Mouse (Mus musculus): ENCODE measurements around the gene Aldh3a2.
"Not testable (repeated sequence)": the region's sequence is repeated elsewhere in the genome, so short reads cannot be mapped to it uniquely, and the experiment has no call there.

Gene Aldh3a2

DNA sequence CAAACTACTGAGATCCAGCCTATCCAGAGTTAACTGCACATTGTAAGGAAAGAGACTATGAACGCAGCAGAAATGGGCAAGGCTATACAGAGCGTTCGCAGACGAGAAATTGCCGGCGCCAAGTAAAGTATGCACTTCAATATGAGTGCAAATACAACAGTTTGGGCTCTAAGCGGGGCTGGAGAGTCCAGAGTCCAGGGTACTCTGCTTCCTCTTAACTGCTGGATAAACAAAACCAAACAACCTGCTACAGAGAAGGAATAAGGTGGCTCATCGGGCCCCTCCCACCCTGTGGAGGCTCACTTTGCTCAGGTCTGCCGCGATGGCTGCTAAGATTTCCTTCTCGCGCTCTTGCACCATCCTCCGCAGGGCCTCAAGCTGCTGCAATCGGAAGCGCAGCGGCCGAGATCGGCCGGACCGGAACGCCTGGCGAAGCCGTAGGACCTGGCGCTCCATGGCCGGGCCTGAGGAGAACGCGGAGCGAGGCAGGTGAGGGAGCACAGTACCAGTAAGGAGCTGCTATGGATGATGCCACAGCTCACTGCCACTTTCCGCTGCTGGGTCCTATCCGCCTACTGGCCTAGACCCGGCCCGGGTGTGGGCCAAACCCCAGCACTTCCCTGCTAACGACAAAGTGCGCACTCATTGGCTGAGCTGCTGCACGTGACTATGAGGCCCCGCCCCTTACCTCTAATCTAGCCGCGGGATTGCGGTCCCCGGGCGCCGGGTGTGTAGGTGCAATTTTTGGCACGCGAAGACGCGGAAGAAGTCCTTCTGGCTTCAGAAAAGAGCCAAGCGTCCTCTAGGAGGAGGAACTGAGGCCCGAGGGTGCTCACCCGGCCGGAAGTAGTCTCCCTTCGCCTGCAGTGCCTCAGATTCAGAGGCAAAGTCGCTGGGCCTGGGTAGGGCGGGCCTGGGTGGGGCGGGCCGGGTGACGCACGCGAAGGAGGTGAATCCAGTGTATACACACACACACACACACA lies at the start of gene Aldh3a2:
Aldh3a2 (minus strand) TSS at position 914 of the 983 bp plus-strand sequence.
- peak; percentile 98 for DNase-seq

DNA sequence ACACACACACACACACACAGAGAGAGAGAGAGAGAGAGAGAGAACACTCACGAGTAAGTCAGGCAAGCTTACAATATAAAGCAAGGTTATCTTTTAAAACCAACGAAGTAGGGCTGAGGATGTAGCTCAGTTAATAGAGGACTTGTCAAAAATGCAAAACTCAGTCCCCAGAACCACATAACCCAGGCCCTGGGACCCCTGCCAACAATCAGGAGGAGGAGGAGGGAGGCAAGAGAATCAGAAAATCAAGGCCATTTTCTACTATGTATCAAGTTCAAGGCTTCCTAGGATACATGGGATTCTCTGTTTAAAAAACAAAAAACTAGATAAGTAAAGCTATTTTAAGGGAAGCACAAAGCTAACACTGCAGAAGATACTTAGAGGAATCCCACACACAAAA lies 49.6 kb upstream of the Aldh3a2 start:
- no peak for DNase-seq

- no peak for DNase-seq
Observed at GRCm38 (mm10) chr11:61310321-61310720, 43.1 kb upstream of the Aldh3a2 start.

GRCm38 (mm10) chr11:61309831-61310230 lies 42.6 kb upstream of the Aldh3a2 start:
- no peak for DNase-seq

- DNase-seq: no peak
Observed at GRCm38 (mm10) chr11:61307795-61308194, 40.5 kb upstream of the Aldh3a2 start.

DNA sequence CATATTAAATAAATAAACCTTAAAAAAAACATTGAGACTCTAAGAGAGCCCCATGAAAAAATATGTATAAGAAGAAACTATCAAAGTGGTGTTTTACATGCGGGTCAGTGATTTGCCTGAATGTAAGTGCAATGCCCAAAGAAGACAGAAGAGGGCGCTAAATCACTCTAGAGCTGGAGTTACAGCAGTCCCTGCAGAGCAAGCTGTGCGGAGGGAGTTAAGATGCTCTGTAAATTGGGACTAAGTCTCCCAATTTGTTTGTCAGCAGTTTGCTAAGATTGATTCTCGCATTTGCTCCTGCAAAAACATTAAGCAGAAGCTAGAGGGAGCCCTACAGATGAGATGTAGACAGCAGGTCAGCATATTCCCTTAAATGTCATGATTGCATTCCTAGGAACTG lies 38.1 kb upstream of the Aldh3a2 start:
- DNase-seq: peak; percentile 62

DNA sequence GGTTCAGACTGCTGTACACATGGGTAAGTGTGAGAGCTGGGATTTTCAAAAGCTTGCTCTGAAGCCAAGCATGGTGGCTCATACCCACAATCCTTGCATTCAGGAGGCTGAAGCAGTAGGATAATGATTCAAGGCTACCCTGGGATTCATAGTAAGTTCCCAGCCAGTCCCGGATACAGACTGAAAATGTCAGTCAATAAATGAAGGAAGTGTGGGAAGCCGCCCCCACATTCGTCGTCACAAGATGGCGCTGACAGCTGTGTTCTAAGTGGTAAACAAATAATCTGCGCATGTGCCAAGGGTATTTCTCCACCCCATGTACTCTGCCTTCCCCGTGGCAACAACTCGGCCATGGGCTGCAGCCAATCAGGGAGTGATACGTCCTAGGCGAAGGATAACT lies 37.3 kb upstream of the Aldh3a2 start:
- DNase-seq: not testable (repeated sequence)

DNA sequence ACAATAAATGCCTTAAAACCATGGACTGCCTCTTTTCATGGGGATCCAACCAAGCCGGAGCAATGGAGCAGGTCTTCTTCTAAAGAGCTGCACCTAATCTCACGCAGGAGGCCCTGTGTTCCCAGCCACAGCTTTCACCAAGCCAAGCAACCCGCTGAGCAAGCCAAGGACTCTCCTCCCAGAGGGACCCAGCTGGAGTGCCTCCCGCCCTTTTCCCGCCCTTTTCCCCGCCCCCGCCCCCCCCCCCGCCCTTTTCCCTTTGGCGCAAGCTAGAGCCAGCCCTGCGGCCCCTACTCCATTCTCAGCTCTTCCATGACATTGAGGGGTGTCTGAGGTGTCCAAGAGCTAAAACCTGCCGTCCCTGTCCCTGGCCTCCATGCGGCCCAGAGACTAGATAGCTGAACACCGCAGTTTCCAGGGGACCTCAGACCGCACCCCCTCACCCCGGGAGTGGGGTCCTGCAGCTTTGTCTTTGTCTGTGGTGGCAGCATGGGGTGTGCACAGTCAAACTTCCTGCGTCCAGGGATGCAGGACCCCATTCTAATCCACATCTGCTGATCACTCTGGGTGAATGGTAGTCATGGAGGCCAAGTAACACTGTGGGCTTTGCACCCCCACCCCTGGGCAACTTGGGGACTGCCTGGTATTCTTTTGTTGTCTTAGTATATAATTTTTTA lies 33.6 kb upstream of the Aldh3a2 start:
- peak; percentile 34 for DNase-seq

DNA sequence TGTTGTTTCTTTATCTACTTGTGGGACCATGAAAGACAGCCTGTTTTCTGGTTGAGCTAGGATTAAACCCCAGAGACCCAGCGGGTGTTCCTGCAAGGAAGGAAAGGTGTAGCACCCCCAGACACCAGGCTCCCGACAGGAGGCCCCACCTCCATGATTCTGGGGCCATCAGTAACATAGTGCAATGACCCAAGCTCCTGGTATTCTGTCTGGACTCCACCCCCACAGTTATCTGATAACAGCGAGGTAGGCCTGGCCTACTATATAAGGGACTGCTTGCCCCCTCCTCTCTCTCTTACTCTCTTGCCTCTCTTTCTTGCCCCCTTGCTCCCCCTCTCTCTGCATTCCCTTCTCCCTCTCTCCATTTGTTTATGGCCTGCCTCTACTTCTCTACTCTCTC lies 32.9 kb upstream of the Aldh3a2 start:
- no peak for DNase-seq

DNA sequence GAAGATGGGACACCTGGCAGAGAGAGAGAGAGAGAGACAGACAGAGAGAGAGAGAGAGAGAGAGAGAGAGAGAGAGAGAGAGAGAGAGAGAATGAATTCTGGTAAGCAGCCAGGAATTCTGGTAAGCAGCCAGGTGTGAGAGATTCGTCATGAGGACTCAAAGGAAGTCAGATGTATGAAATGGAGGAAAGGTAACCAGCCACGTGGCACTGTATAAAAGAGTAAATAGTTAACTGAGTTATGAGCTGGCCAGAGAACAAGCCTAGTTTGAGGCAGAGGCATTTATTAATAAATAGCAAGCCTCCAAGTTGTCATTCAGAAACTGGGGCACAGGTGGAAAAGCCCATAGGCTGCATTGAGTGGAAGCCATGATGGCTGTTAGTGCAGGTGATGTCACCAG lies 30.6 kb upstream of the Aldh3a2 start:
- DNase-seq: no peak

DNA sequence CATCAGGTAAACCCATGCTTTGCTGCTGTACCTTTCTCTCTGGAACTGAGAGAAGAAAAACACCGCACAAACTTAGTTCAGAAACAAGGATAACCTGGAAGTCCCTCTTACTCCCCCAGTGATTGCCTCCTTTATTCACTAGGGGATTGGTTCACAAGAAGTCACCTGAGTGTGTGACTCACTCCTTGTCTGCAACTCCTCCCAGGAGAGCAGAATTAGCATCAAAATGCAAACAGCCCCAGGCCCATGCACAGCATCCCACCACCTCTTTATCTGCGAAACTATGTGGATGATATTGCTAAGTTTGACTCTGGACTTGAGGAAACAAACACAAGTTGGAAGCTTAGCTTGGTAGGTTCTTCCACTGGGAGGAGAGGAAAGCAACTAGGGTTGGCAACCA lies 30.1 kb upstream of the Aldh3a2 start:
- DNase-seq: no peak

DNA sequence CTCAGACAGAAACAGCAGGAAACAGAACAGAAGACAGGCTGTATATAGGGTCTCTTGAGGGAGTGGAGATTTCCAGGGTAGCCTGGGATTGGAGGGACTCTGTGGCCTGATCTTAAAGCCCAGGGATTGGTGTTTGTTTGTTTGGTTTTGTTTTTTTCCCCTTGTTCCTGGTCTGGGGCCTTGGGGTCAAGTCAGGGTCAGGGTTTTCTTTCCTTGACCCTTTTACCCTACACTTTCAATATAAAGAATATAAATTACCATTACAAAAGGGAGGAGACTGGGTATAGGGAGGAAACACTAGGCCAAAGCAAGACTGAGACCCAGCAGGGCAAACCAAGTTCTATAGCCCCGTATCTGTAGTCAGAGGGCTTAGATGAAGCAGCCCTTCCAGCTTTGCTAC lies 29.3 kb upstream of the Aldh3a2 start:
- DNase-seq: no peak

DNA sequence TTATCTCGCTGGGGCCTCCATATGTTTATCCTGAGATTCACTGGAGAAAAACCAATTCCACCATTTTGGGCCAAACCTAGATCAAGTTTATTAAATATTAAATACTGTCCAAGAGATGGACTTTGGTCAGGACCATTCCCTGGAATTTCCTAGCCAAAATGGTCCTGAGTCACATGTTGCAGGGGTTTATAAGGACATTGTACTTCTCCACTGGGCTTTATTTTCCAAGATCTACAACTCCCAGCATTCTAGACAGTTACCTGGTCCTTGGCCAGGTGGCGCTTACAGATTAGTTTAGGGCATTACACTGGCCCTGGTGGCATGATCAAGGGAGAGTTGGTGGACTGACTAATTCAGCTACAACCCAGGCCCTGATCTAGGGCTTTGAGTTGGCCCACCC lies 28.3 kb upstream of the Aldh3a2 start:
- no peak for DNase-seq

GRCm38 (mm10) chr11:61294431-61294830 lies 27.2 kb upstream of the Aldh3a2 start:
- DNase-seq: peak; percentile 36

GRCm38 (mm10) chr11:61293251-61293650 lies 26.0 kb upstream of the Aldh3a2 start:
- DNase-seq: no peak

GRCm38 (mm10) chr11:61284323-61284722 lies 17.1 kb upstream of the Aldh3a2 start:
- DNase-seq: no peak

DNA sequence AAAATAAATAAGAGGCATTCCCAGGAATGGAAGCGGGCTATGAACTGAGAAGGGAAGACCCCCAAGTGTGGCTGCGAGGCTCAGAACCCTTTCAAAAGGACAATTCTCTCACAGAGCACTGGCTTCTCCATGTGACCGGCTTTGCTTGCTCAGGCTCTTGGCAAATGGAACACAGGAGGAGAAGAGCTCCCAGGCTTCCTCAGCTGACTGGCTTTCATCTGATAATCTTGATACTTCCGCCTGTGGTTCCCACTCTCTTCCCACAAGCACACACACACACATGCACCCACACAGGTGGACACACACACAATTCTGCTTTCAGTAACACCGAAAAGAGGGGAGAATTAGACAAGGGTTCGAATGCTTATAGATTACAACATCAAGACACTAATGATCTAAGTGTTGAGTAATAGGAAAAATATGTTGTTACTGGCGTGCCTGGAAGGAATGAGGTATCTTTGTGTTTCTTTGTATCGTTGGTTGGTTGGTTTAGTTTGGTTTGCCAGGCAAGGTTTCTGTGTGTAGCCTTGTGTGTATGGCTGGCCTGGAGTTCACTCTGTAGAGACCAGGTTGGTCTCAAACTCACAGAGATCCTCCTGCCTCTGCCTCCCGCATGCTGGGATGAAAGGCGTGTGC lies 16.3 kb upstream of the Aldh3a2 start:
- no peak for DNase-seq

DNA sequence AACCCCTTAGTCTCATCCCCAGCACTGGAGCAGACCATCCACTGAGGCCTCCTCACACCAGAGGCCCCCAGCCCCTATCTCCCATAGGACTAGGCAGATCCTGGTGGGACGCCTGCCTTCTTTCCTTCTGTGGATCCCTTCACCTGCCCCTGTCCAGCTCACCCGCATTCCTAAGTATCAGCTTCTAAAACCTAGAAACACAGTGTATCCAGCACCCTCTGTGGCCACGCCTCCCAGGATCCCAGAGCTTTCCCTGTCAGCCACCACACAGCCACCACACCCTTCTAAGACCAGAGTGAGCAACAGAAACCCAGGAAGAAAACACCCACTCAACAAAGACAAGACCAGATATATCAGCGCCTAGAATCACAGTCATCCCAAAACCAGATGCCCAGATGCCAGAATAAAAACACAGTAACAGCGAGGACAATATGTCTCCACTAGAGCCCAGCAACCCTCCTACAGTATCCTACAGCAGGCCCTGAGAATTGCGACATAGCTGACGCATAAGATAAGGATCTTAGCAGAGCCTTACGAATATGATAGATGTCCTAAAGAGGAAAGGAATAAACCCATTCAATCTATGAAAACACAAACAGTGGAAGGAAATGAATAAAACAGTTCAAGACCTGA lies 11.3 kb upstream of the Aldh3a2 start:
- no peak for DNase-seq

- DNase-seq: no peak
Observed at GRCm38 (mm10) chr11:61277937-61278336, 10.7 kb upstream of the Aldh3a2 start.

- no peak for DNase-seq
Observed at GRCm38 (mm10) chr11:61276482-61276881, 9.2 kb upstream of the Aldh3a2 start.

GRCm38 (mm10) chr11:61275106-61275505 lies 7.8 kb upstream of the Aldh3a2 start:
- no peak for DNase-seq

GRCm38 (mm10) chr11:61274421-61274820 lies 7.2 kb upstream of the Aldh3a2 start:
- no peak for DNase-seq

DNA sequence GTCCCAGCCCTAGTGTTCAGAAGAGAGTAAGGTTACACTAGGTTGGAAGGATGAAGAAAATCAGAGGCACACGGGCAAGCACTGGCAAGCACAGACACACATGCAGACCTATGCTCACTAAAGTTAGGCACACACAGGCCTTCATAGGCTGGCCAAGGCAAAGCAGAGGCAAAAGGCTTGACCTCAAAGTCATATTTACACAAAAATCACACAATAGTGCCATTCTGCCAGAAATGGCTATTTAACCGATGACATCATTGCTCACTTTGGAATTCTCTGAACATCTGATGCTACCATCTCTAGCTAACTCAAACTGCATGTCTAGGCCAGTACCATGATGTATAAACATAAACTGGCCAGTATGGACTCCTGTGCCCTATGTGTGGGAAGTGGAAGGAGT lies 6.7 kb upstream of the Aldh3a2 start:
- DNase-seq: peak; percentile 22

Measured in lung, postnatal 10 days (tissue).